Mouse (Mus musculus): ENCODE data around the gene Sec1. TPM values are rescaled to one million over a fixed set of nuclear protein-coding genes. Genes with fewer than 3 reads are reported as not detected.

The Sec1 gene
- polyA plus RNA-seq, 1 experiment = 0.22 TPM

DNA sequence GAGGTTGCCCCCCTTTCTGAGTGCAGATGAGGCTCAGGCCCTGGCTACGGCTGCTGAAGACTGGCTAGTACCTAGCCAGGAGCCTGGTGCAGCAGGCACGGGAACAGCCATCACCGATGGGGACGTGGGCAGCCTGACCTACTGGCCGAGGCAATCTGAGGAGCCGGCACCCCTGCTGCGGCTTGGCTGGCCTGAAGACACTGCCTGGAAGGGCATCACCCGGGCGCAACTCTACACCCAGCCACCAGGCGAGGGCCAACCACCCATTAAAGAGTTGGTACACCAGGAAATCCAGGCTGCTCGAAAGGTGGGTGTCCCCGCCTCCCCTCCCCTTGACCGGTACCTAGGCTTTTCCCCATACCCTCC lies 28.1 kb upstream of the Sec1 start:
- no peaks in the 10 kb centered on the region for H3K27me3 ChIP-seq (ENCODE audit: control insufficient read depth, insufficient read depth, low read length)
- TF ChIP-seq CTCF (IDR thresholded peaks at IDR 0.05; ENCODE audit: extremely low read depth, insufficient read length, insufficient replicate concordance, low read depth, low read length) (no peak), POLR2A (IDR thresholded peaks at IDR 0.05; ENCODE audit: low read depth, low read length) (no peak)
- WGBS = 31% methylated on average over 13 of the region's 13 CpGs
- H3K4me1 ChIP-seq (ENCODE audit: control insufficient read depth, insufficient read depth, insufficient read length, low read length) = peaks cover 26% of the 10 kb centered on the region
- H3K27ac ChIP-seq (ENCODE audit: insufficient read depth, low read depth, low read length) = peak overlapping the region; percentile 79
- peaks cover 45% of the 10 kb centered on the region for H3K36me3 ChIP-seq (ENCODE audit: control insufficient read depth, insufficient read depth, low read length)
- peak overlapping the region; percentile 65 for H3K4me3 ChIP-seq (ENCODE audit: low read depth, low read length)

DNA sequence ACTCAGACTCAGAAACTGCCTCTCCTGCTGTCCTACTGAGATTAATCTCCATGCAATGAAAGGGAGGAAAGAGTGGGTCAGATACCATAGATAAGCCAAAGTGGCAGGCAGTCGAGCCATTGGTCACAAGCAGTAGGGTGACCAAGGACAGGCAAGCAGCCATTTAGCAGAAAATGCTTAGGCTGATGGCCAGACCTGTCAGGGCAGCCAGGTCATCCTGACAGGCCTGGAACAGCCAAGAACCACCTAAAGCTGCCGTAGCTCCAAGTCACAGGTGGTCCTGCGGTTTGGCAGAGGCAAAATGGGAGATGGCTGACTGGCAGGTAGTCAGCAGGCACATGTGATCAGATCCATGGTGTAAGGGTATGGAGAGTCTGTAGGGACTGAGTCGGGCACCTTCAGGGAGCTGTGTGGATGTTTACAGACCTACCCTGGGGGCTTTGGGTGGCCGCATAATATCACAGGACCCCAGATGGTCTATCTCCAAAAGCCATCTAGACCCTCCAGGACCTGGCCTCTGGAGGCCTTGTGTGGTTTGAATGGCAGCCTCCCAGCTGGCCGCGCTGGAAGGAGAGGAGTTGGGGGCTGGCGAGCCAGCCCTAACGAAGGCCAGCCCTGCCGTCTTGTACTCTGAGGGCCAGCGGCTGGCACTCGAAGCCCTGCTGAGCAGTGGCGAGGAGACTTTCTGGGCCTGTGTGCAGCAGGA lies 27.6 kb upstream of the Sec1 start:
- no peaks in the 10 kb centered on the region for H3K27me3 ChIP-seq (ENCODE audit: control insufficient read depth, insufficient read depth, low read length)
- peaks cover 24% of the 10 kb centered on the region for H3K4me1 ChIP-seq (ENCODE audit: control insufficient read depth, insufficient read depth, insufficient read length, low read length)
- peaks cover 40% of the 10 kb centered on the region for H3K36me3 ChIP-seq (ENCODE audit: control insufficient read depth, insufficient read depth, low read length)
- peak overlapping the region; percentile 79 for H3K27ac ChIP-seq (ENCODE audit: insufficient read depth, low read depth, low read length)
- 25% methylated on average over 13 of the region's 13 CpGs for WGBS
- H3K4me3 ChIP-seq (ENCODE audit: low read depth, low read length) = peak overlapping the region; percentile 65
- TF ChIP-seq POLR2A (IDR thresholded peaks at IDR 0.05; ENCODE audit: low read depth, low read length) = no peak
- TF ChIP-seq CTCF (IDR thresholded peaks at IDR 0.05; ENCODE audit: extremely low read depth, insufficient read length, insufficient replicate concordance, low read depth, low read length) = no peak

DNA sequence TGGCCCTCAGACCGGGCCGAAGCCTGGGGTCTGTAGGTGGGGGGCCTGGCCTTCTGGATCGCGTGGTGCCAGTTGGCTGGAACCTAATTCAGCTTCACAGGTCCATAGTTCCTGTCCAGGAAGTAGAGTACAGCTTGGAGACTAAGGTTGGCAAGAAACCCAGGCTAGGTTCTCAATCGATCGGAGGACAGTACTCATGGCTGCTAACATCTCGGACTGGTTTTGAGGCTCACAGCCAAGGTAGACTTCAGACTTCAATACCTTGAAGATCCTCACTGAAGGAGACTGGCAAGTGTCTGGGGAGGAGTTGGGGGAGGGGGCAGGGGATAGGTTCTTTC lies 27.0 kb upstream of the Sec1 start:
- TF ChIP-seq CTCF (IDR thresholded peaks at IDR 0.05; ENCODE audit: extremely low read depth, insufficient read length, insufficient replicate concordance, low read depth, low read length) (no peak), POLR2A (IDR thresholded peaks at IDR 0.05; ENCODE audit: low read depth, low read length) (no peak; the same call in none of the 2 replicates)
- H3K27me3 ChIP-seq (ENCODE audit: control insufficient read depth, insufficient read depth, low read length) = no peaks in the 10 kb centered on the region
- H3K27ac ChIP-seq (ENCODE audit: insufficient read depth, low read depth, low read length) = peak overlapping the region; percentile 79
- peak overlapping the region; percentile 65 for H3K4me3 ChIP-seq (ENCODE audit: low read depth, low read length)
- peaks cover 21% of the 10 kb centered on the region for H3K4me1 ChIP-seq (ENCODE audit: control insufficient read depth, insufficient read depth, insufficient read length, low read length)
- H3K36me3 ChIP-seq (ENCODE audit: control insufficient read depth, insufficient read depth, low read length) = peaks cover 37% of the 10 kb centered on the region
- 30% methylated on average over 7 of the region's 7 CpGs for WGBS

DNA sequence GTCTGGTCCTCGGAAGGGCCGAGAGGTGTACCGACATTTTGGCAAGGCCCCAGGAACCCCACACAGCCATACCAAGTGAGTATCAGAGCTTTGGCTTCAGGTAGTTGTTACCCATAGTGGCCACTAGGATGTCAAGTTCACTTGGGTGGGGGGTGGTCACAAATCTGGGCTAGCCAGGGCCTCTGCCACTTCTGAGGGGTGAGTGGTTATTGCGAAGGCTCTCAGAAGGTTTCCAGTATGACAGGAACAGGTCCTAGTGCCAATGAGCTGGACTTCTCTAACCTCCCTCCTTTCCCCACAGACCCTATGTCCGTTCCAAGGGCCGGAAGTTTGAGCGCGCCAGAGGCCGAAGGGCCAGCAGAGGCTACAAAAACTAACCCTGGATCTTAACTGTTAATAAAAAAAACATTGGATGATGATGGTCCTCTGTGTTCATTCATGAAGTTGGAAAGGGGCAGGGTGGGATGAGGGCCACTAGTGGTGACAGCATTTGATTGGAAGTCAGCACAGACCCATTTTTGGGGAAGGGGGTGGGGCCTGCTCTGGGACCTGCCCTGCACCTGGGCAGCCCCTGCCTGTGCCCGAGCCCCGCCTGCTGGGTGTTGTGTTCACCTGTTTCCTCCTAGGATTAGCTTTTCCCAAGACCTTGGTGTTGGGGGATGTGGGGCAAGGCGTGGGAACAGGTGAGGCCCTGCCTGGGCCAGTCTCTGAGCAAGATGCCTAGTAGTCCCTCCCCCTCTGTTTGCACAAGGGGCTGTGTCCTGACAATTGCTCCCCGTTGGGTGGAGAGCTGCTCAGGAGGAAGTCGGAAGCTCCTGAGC lies 26.4 kb upstream of the Sec1 start, which contains the start of gene Fam83e:
Gene Fam83e, plus strand, starts transcription at position 800 of the 821 bp plus-strand sequence.
- Histone ChIP-seq H3K36me3 (ENCODE audit: control insufficient read depth, insufficient read depth, low read length) (peaks cover 35% of the 10 kb centered on the region), H3K27ac (ENCODE audit: insufficient read depth, low read depth, low read length) (peak within 1 kb of the TSS; percentile 79), H3K4me1 (ENCODE audit: control insufficient read depth, insufficient read depth, insufficient read length, low read length) (peaks cover 22% of the 10 kb centered on the region), H3K4me3 (ENCODE audit: low read depth, low read length) (peak within 1 kb of the TSS; percentile 80), H3K27me3 (ENCODE audit: control insufficient read depth, insufficient read depth, low read length) (no peaks in the 10 kb centered on the region)
- 30% methylated on average over 14 of the region's 14 CpGs for WGBS
- TF ChIP-seq CTCF (IDR thresholded peaks at IDR 0.05; ENCODE audit: extremely low read depth, insufficient read length, insufficient replicate concordance, low read depth, low read length) (peak; percentile 40; the same call in 1 of the 2 replicates), POLR2A (IDR thresholded peaks at IDR 0.05; ENCODE audit: low read depth, low read length) (0 out of 2 replicates have a peak, but pooled peaks have one; percentile 83)

DNA sequence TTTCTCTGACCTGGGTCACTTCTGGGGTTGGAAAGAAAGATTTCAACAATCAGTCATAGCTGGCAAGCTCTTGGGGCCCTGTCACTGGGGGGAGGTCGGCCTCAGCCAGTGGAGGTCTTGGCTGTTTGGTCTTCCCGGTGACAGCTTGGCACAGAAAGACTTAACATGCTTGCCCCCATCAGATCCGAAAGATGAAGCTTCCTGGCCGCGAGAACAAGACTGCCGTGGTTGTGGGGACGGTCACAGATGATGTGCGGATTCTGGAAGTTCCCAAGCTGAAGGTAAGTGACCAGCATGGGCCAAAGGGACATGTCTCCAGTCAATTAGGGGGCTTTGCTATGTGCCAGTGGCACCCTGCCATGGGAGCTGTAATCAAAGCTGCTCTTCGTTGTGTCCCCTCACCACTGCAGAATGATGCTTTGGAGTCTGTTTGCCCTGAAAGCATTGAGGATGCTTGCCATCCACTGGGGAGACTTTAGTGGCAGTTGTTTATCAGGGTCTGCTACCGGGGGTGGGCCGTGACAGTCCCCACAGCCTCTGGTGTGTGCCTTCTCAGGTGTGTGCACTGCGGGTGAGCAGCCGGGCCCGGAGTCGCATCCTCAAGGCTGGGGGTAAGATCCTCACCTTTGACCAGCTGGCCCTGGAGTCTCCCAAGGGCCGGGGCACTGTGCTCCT lies 25.7 kb upstream of the Sec1 start:
- Histone ChIP-seq H3K27me3 (ENCODE audit: control insufficient read depth, insufficient read depth, low read length) (no peaks in the 10 kb centered on the region), H3K4me3 (ENCODE audit: low read depth, low read length) (peak overlapping the region; percentile 80), H3K36me3 (ENCODE audit: control insufficient read depth, insufficient read depth, low read length) (peaks cover 28% of the 10 kb centered on the region), H3K4me1 (ENCODE audit: control insufficient read depth, insufficient read depth, insufficient read length, low read length) (peaks cover 23% of the 10 kb centered on the region), H3K27ac (ENCODE audit: insufficient read depth, low read depth, low read length) (no peak overlapping the region)
- 39% methylated on average over 16 of the region's 16 CpGs for whole genome bisulfite sequencing
- TF ChIP-seq CTCF (IDR thresholded peaks at IDR 0.05; ENCODE audit: extremely low read depth, insufficient read length, insufficient replicate concordance, low read depth, low read length) (no peak), POLR2A (IDR thresholded peaks at IDR 0.05; ENCODE audit: low read depth, low read length) (no peak)

DNA sequence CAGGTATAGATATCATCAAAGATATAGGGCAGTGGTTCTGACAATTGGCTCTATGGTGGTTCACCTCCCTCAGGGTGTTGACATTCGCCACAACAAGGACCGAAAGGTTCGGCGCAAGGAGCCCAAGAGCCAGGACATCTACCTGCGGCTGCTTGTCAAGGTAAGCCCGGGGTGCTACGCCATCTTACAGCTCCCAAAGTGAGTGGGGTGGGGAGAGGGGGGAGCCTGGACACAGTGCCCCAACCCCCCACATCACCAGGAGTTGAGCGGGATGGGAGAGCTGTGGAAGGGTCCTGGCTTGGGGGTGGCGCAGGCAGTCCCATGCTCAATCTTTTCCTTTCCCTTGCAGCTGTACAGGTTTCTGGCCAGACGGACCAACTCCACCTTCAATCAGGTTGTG lies 25.0 kb upstream of the Sec1 start:
- Histone ChIP-seq H3K27ac (ENCODE audit: insufficient read depth, low read depth, low read length) (no peak overlapping the region), H3K4me3 (ENCODE audit: low read depth, low read length) (peak overlapping the region; percentile 80), H3K27me3 (ENCODE audit: control insufficient read depth, insufficient read depth, low read length) (no peaks in the 10 kb centered on the region), H3K4me1 (ENCODE audit: control insufficient read depth, insufficient read depth, insufficient read length, low read length) (peaks cover 23% of the 10 kb centered on the region), H3K36me3 (ENCODE audit: control insufficient read depth, insufficient read depth, low read length) (peaks cover 22% of the 10 kb centered on the region)
- TF ChIP-seq CTCF (IDR thresholded peaks at IDR 0.05; ENCODE audit: extremely low read depth, insufficient read length, insufficient replicate concordance, low read depth, low read length) = no peak
- no peak for TF ChIP-seq POLR2A (IDR thresholded peaks at IDR 0.05; ENCODE audit: low read depth, low read length)
- 41% methylated on average over 10 of the region's 10 CpGs for WGBS
